Mouse (Mus musculus): ENCODE data around the gene Farp1. TPM values are rescaled to one million over a fixed set of nuclear protein-coding genes. Genes with fewer than 3 reads are reported as not detected.

Gene Farp1
- polyA plus RNA-seq, 1 experiment, result 44.4 TPM

DNA sequence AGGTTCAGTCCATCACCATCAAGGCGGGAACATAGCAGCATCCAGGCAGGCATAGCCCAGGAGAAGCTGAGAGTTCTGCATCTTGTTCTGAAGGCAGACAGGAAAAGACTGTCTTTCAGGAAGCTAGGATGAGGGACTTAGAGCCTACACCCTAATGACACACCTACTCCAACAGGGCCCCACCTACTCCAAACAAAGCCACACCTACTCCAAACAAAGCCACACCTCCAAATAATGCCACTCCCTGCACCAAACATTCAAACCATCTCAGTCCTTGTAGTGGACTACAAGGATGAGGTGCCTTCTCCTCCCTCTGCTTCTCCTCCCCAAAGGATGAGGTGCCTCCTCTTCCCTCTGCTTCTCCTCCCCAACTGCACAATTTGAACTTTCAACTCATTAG is 23.5 kb downstream of the Farp1 start:
- TF ChIP-seq POLR2A (IDR thresholded peaks at IDR 0.05; ENCODE audit: borderline replicate concordance, insufficient read depth, low read length) (no peak), CTCF (IDR thresholded peaks at IDR 0.05; ENCODE audit: borderline replicate concordance, insufficient read depth, low read depth, low read length) (no peak)
- Histone ChIP-seq H3K4me1 (ENCODE audit: control insufficient read depth, insufficient read depth, low read length) (peaks cover 24% of the 10 kb centered on the region), H3K27ac (ENCODE audit: insufficient read depth, low read length) (no peak overlapping the region), H3K4me3 (replicated peaks; ENCODE audit: insufficient read depth, low read depth, low read length) (no peak overlapping the region), H3K27me3 (ENCODE audit: control insufficient read depth, insufficient read depth, low read length) (no peaks in the 10 kb centered on the region)
- no peak for DNase-seq
- 100% methylated on average over 1 of the region's 1 CpGs for WGBS

DNA sequence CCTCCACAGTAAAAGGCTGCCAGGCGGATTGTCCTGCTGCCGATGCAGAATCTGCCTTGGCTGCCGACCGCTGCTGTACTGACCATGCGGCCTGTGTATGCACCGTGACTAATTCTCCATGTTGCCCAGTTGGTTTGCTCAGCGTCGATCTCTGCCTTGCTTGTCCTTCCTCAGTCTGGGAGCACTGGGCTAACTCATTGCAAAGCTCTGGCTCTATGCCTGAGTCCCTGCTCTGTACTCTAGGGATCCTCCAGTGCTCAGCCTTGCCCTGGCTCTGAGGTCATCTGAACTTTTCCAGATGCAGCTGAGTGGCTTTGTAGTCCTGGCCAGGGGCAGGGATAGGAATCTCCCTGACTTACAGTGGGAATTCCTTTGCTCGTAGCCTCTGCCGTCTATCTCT is 24.3 kb downstream of the Farp1 start:
- peaks cover 26% of the 10 kb centered on the region for H3K4me1 ChIP-seq (ENCODE audit: control insufficient read depth, insufficient read depth, low read length)
- H3K4me3 ChIP-seq (replicated peaks; ENCODE audit: insufficient read depth, low read depth, low read length), result no peak overlapping the region
- DNase-seq, result peak; percentile 38 to 42
- TF ChIP-seq CTCF (IDR thresholded peaks at IDR 0.05; ENCODE audit: borderline replicate concordance, insufficient read depth, low read depth, low read length), result no peak
- TF ChIP-seq POLR2A (IDR thresholded peaks at IDR 0.05; ENCODE audit: borderline replicate concordance, insufficient read depth, low read length), result no peak
- WGBS, result 22% methylated on average over 10 of the region's 10 CpGs
- no peak overlapping the region for H3K27ac ChIP-seq (ENCODE audit: insufficient read depth, low read length)
- no peaks in the 10 kb centered on the region for H3K27me3 ChIP-seq (ENCODE audit: control insufficient read depth, insufficient read depth, low read length)

GRCm38 (mm10) chr14:121060484-121060883 is 25.5 kb downstream of the Farp1 start:
- DNase-seq, result no peak
- TF ChIP-seq POLR2A (IDR thresholded peaks at IDR 0.05; ENCODE audit: borderline replicate concordance, insufficient read depth, low read length), result no peak
- TF ChIP-seq CTCF (IDR thresholded peaks at IDR 0.05; ENCODE audit: borderline replicate concordance, insufficient read depth, low read depth, low read length), result no peak
- Histone ChIP-seq H3K4me3 (replicated peaks; ENCODE audit: insufficient read depth, low read depth, low read length) (no peak overlapping the region), H3K27ac (ENCODE audit: insufficient read depth, low read length) (no peak overlapping the region), H3K4me1 (ENCODE audit: control insufficient read depth, insufficient read depth, low read length) (peaks cover 35% of the 10 kb centered on the region), H3K27me3 (ENCODE audit: control insufficient read depth, insufficient read depth, low read length) (no peaks in the 10 kb centered on the region)
- WGBS, result 97% methylated on average over 11 of the region's 11 CpGs

- no peaks in the 10 kb centered on the region for H3K27me3 ChIP-seq (ENCODE audit: control insufficient read depth, insufficient read depth, low read length)
- 69% methylated on average over 4 of the region's 4 CpGs for WGBS
- DNase-seq, result no peak
- H3K4me1 ChIP-seq (ENCODE audit: control insufficient read depth, insufficient read depth, low read length), result peaks cover 32% of the 10 kb centered on the region
- no peak overlapping the region for H3K4me3 ChIP-seq (replicated peaks; ENCODE audit: insufficient read depth, low read depth, low read length)
- TF ChIP-seq CTCF (IDR thresholded peaks at IDR 0.05; ENCODE audit: borderline replicate concordance, insufficient read depth, low read depth, low read length) (no peak), POLR2A (IDR thresholded peaks at IDR 0.05; ENCODE audit: borderline replicate concordance, insufficient read depth, low read length) (no peak)
- peak overlapping the region; percentile 16 for H3K27ac ChIP-seq (ENCODE audit: insufficient read depth, low read length)
Observed at GRCm38 (mm10) chr14:121061686-121062085, 26.7 kb downstream of the Farp1 start.

- TF ChIP-seq CTCF (IDR thresholded peaks at IDR 0.05; ENCODE audit: borderline replicate concordance, insufficient read depth, low read depth, low read length) (no peak), POLR2A (IDR thresholded peaks at IDR 0.05; ENCODE audit: borderline replicate concordance, insufficient read depth, low read length) (no peak)
- WGBS, result 9% methylated on average over 14 of the region's 14 CpGs
- H3K27me3 ChIP-seq (ENCODE audit: control insufficient read depth, insufficient read depth, low read length), result no peaks in the 10 kb centered on the region
- H3K4me3 ChIP-seq (replicated peaks; ENCODE audit: insufficient read depth, low read depth, low read length), result no peak overlapping the region
- peaks cover 32% of the 10 kb centered on the region for H3K4me1 ChIP-seq (ENCODE audit: control insufficient read depth, insufficient read depth, low read length)
- DNase-seq, result peak; percentile 65 to 69
- H3K27ac ChIP-seq (ENCODE audit: insufficient read depth, low read length), result peak overlapping the region; percentile 16
Observed at GRCm38 (mm10) chr14:121062238-121063082, 27.5 kb downstream of the Farp1 start.

DNA sequence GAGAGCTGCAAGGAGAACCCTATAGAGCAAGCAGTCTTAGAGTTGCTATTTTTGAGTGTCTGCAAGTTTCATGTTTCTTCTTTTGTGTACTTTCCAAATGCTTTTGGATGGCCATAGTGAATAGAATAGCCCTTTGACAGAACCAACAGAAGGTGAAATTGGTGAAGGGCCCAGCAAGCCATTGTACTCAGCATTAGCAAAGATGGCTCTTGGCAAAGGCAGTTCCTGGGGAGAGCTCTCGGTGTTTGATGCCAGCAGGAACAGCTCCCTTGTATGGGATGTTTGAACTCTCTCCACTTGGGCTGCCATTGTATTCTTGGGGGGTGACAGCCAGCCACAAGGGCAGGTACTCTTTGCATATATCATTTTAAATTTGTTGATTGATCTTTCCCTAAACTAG is 29.7 kb downstream of the Farp1 start:
- H3K4me1 ChIP-seq (ENCODE audit: control insufficient read depth, insufficient read depth, low read length), result peaks cover 32% of the 10 kb centered on the region
- no peak overlapping the region for H3K27ac ChIP-seq (ENCODE audit: insufficient read depth, low read length)
- no peak for TF ChIP-seq POLR2A (IDR thresholded peaks at IDR 0.05; ENCODE audit: borderline replicate concordance, insufficient read depth, low read length)
- TF ChIP-seq CTCF (IDR thresholded peaks at IDR 0.05; ENCODE audit: borderline replicate concordance, insufficient read depth, low read depth, low read length), result no peak
- 12% methylated on average over 1 of the region's 1 CpGs for WGBS
- H3K27me3 ChIP-seq (ENCODE audit: control insufficient read depth, insufficient read depth, low read length), result no peaks in the 10 kb centered on the region
- H3K4me3 ChIP-seq (replicated peaks; ENCODE audit: insufficient read depth, low read depth, low read length), result no peak overlapping the region
- DNase-seq, result peak in 1 of 2 experiments; percentile 51

DNA sequence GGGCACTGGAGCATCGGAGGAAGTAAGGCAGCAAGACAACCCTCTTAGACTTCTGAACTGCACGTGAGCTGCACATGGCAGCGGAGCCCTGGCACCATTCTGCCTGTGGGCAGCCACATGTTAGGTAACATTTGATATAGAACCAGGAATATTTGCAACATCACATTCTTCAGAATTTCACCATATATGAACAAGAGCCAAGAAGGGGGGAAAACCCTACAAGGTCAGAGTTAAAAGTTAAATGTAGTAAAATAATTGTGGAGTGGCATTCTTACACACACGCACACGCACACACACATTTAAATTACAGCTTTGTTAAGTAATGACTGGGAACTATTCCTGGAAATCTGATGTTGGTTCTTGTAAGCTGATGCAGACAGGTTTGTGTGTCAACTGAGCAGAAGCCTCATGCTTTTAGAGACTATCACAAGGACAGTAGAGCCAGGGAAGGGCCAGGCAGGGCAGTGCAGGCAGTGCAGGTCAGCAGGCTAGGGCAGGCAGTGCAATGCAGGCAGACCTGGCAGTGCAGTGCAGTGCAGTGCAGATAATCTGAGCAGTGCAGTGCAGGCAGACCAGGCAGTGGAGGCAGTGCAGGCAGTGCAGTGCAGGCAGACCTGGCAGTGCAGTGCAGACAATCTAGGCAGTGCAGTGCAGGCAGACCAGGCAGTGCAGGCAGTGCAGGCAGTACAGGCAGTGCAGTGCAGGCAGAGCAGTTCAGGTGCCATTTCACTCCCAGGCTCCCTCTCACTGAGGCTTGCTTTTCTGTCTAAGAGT is 38.3 kb downstream of the Farp1 start:
- no peak for TF ChIP-seq CTCF (IDR thresholded peaks at IDR 0.05; ENCODE audit: borderline replicate concordance, insufficient read depth, low read depth, low read length)
- no peak for TF ChIP-seq POLR2A (IDR thresholded peaks at IDR 0.05; ENCODE audit: borderline replicate concordance, insufficient read depth, low read length)
- Histone ChIP-seq H3K4me3 (replicated peaks; ENCODE audit: insufficient read depth, low read depth, low read length) (no peak overlapping the region), H3K27ac (ENCODE audit: insufficient read depth, low read length) (no peak overlapping the region), H3K27me3 (ENCODE audit: control insufficient read depth, insufficient read depth, low read length) (no peaks in the 10 kb centered on the region), H3K4me1 (ENCODE audit: control insufficient read depth, insufficient read depth, low read length) (no peaks in the 10 kb centered on the region)
- no peak for DNase-seq
- 91% methylated on average over 5 of the region's 5 CpGs for WGBS
